Mouse (Mus musculus): ENCODE measurements around the gene Rftn1. TPM values are rescaled to one million over a fixed set of nuclear protein-coding genes. Genes with fewer than 3 reads are reported as not detected.

Gene Rftn1
- polyA plus RNA-seq (2012; rRNA removed; ENCODE audit: low replicate concordance): 31.1 and 40.0 TPM in 2 replicates

DNA sequence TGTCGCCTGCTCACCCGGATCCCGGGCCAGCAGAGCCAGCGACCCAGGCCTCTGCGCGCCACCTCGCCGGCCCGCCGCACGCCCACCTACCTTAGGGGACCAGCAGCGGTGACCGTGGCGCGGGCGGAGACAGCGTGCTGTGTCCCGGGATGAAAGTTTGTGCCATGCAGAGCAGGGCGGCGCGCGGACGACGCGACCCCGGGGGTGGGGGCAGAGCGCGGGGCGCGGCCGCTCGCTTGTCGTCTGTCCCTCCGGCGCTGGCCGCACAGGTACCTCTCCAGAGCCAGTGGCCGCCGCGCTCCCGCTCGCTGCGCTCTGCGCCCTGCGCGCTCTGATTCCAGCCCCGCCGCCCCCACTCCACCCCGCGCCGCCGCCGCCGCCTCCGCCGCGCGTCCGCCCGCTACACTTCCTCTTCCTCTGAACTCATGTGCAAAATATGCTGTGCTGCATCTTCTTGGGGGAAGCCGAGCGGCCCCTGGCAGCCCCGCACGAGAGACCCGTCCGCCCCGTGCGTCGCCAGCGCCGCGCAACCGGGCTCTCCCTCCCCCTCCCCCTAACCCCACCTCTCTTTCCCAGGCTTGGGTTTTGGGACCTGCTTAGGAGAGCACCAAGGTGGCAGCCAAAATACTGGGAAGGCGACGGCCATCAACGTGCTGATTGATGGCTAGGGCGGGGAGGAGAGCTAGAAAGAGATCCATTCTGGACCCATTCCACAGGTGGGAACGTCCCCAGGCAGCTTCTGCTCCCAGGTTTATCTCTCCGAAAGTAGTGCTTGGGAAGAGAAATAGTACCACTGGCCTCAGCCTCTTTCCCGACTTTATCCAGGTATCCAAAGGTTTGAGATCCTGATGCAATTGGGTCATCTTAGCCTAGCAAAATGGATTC is at the start of gene Rftn1:
TSS of gene Rftn1 (minus strand) at position 544 of the 885 bp plus-strand sequence.

Other genes with a start within 250 kb of the Rftn1 start
- not detected in 2 replicates for gene Dazl, start 103.0 kb upstream of the Rftn1 start, polyA plus RNA-seq (2012; rRNA removed; ENCODE audit: low replicate concordance)

All from subcutaneous adipose tissue, adult 2 months (tissue).